Mouse (Mus musculus): Measurements from ENCODE around the gene Csn1s2a. TPM values are rescaled to one million over a fixed set of nuclear protein-coding genes. Genes with fewer than 3 reads are reported as not detected.

Gene Csn1s2a
- polyA plus RNA-seq (2012): not detected in 2 replicates

GRCm38 (mm10) chr5:87774267-87774666, at the start of gene Csn1s2a:
Gene Csn1s2a, plus strand, starts transcription at chr5:87774567.

GRCm38 (mm10) chr5:87807782-87808181, 33.4 kb downstream of the Csn1s2a start, which contains the start of gene Csn1s2b:
Gene Csn1s2b, plus strand, starts transcription at chr5:87808082.

GRCm38 (mm10) chr5:87825386-87825785, 51.0 kb downstream of the Csn1s2a start, which contains the start of gene Prr27:
Gene Prr27, plus strand, starts transcription at chr5:87825686.

Other genes starting within 250 kb of the Csn1s2a start
- not detected in 2 replicates for gene Sult1b1, start 236.4 kb upstream of the Csn1s2a start, polyA plus RNA-seq (2012)
- gene Sult1d1, start 205.5 kb upstream of the Csn1s2a start, polyA plus RNA-seq (2012): not detected in 2 replicates
- not detected in 2 replicates for gene Sult1e1, start 183.0 kb upstream of the Csn1s2a start, polyA plus RNA-seq (2012)
- not detected in 2 replicates for gene Csn1s1, start 108.4 kb upstream of the Csn1s2a start, polyA plus RNA-seq (2012)
- gene Csn2, start 74.9 kb upstream of the Csn1s2a start, polyA plus RNA-seq (2012): not detected in 2 replicates
- not detected in 2 replicates for gene Csn1s2b, start 33.5 kb downstream of the Csn1s2a start, polyA plus RNA-seq (2012)
- gene Prr27, start 51.1 kb downstream of the Csn1s2a start, polyA plus RNA-seq (2012): not detected in 2 replicates
- gene Odam, start 110.5 kb downstream of the Csn1s2a start, polyA plus RNA-seq (2012): not detected in 2 replicates
- not detected in 2 replicates for gene Csn3, start 151.0 kb downstream of the Csn1s2a start, polyA plus RNA-seq (2012)
- not detected in 2 replicates for gene 2310003L06Rik, start 194.9 kb downstream of the Csn1s2a start, polyA plus RNA-seq (2012)
- gene Gm28434, start 194.9 kb downstream of the Csn1s2a start, polyA plus RNA-seq (2012): not detected in 2 replicates
- not detected in 2 replicates for gene Cabs1, start 204.9 kb downstream of the Csn1s2a start, polyA plus RNA-seq (2012)
- gene Smr3a, start 228.0 kb downstream of the Csn1s2a start, polyA plus RNA-seq (2012): not detected in 2 replicates